Comparison of ENCODE assay signal across 8 mouse cellular contexts in the genomic region with DNA sequence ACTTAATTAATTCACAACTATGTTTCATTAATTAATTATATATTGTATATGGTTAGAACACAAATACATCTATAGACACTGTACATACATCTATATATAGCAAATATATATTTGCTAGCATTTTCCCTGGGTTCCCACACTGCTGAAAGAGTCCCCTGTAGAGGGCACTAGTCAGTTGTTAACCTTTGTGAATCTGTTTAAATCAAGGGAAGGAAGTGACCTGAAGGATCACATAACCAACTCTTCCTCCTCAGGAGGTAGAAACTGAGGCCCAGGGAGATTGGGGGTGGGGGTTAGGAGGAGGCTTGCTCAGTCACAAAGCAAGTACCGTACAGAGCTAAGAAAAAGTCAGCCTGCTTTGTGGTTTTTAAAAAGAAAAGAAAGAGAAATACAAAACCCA.
A peak's percentile ranks its signal among the peaks of the same experiment; 100 is the strongest.
DNase-seq lines count a peak whose midpoint lies in the region; ATAC-seq and TF ChIP-seq lines count a peak whose summit lies in the region.
"Had no signal": no experiment of that assay in that cellular context is flagged by ENCODE, and none has a peak within 500 bp of the region (broad histone marks: within the 10 kb centered on the region; RNA-seq: fewer than 3 reads in every experiment).

No protein-coding gene starts in this region.

- no peaks in the 10 kb centered on the region for H3K36me3 ChIP-seq in liver, embryonic 13.5 days
- no peaks in the 10 kb centered on the region for H3K36me3 ChIP-seq in splenic B cell, adult 2 months (ENCODE audit: control insufficient read depth, insufficient read depth, low read length, poor library complexity, severe bottlenecking)

- DNase-seq in layer of hippocampus, adult 2 months (ENCODE audit: low spot score in 2 of 2): peak in 1 of 2 experiments; percentile 20
- DNase-seq in layer of hippocampus, postnatal 36 days: no peak
- DNase-seq in NIH3T3 (ENCODE audit: low read depth): peak; percentile 61
- peak; percentile 63 for DNase-seq in embryo, embryonic 11 days
- DNase-seq in liver, embryonic 13.5 days: peak; percentile 9
- DNase-seq in splenic B cell, adult 2 months (ENCODE audit: low read depth, low spot score): peak; percentile 80
- no peak for DNase-seq in layer of hippocampus, adult 8-10 months (ENCODE audit: low spot score in 2 of 2)

- H3K4me2 ChIP-seq in liver, embryonic 13.5 days: no peak overlapping the region

- 32% methylated on average over 1 of the region's 1 CpGs for WGBS in liver, embryonic 13.5 days (ENCODE audit: insufficient replicate concordance)

- no peaks in the 10 kb centered on the region for H3K9me3 ChIP-seq in liver, embryonic 13.5 days (replicated peaks)

- H3K27me3 ChIP-seq in liver, embryonic 13.5 days: peaks cover 16% of the 10 kb centered on the region; the same call in 1 of the 2 replicates
- H3K27me3 ChIP-seq in splenic B cell, adult 2 months (ENCODE audit: control insufficient read depth, insufficient read depth, low read length, poor library complexity, severe bottlenecking): no peaks in the 10 kb centered on the region

- TF ChIP-seq CTCF in layer of hippocampus, adult 2 months (conservative IDR thresholded peaks at IDR 0.05): peak; percentile 79

- no peak overlapping the region for H3K4me3 ChIP-seq in layer of hippocampus, adult 2 months
- no peak overlapping the region for H3K4me3 ChIP-seq in liver, embryonic 13.5 days (replicated peaks)
- H3K4me3 ChIP-seq: erythroblast, embryonic 14.5 days had no signal

- no peak overlapping the region for H3K27ac ChIP-seq in layer of hippocampus, adult 2 months
- no peak overlapping the region for H3K27ac ChIP-seq in liver, embryonic 13.5 days

- peaks cover 9% of the 10 kb centered on the region for H3K4me1 ChIP-seq in liver, embryonic 13.5 days (replicated peaks)

- 0 out of 2 replicates have a peak overlapping the region, but pooled peaks have one; percentile 8 for H3K9ac ChIP-seq in liver, embryonic 13.5 days

- peak; percentile 68 for ATAC-seq in liver, embryonic 13.5 days (ENCODE audit: low read depth)

Comparison
In these comparisons a context has a peak if more than half of its experiments do, and no peak if none do; other contexts are left out.
1. DNase-seq: peak in NIH3T3 (single experiment), embryo, embryonic 11 days (single experiment), liver, embryonic 13.5 days (single experiment) and splenic B cell, adult 2 months (single experiment); none in layer of hippocampus, postnatal 36 days (0 of 2) and layer of hippocampus, adult 8-10 months (0 of 2).